Mouse (Mus musculus) layer of hippocampus, postnatal 10 days (tissue): ENCODE measurements at regions not wholly inside any gene's neighbourhood (a gene's known extent, or its start where the extent isn't known, plus 50 kb on each side); places are given as distances from the start of the nearest gene placed in this dataset.

ENCODE experiments used
- DNase-seq, 2 experiments: peaks; one replicate each; pipeline ENCODE4 v3.0.0; 2021; ENCODE audit warnings: low spot score in 2 of 2

GRCm38 (mm10) chr9:35360139-35361100 is 60.5 kb upstream of the Cdon start:
- peak; percentile 70 to 80 for DNase-seq

- peak in 1 of 2 experiments; percentile 39 for DNase-seq
Observed at GRCm38 (mm10) chr9:35361432-35361831, 59.5 kb upstream of the Cdon start.

- DNase-seq: no peak
Observed at GRCm38 (mm10) chr9:35362276-35362675, 58.7 kb upstream of the Cdon start.

- DNase-seq: no peak
Observed at GRCm38 (mm10) chr9:35363079-35363478, 57.8 kb upstream of the Cdon start.

- DNase-seq: peak in 1 of 2 experiments; percentile 34
Observed at GRCm38 (mm10) chr9:35363936-35364335, 57.0 kb upstream of the Cdon start.

- no peak for DNase-seq
Observed at GRCm38 (mm10) chr9:35365975-35366374, 55.0 kb upstream of the Cdon start.

GRCm38 (mm10) chr9:35369063-35369462 is 51.9 kb upstream of the Cdon start:
- DNase-seq: no peak

- no peak for DNase-seq
Observed at GRCm38 (mm10) chr9:35370031-35370430, 50.9 kb upstream of the Cdon start.

GRCm38 (mm10) chr9:35370895-35371294 is 50.0 kb upstream of the Cdon start:
- no peak for DNase-seq
